Mouse (Mus musculus): ENCODE measurements around the gene Grid1. TPM values are rescaled to one million over a fixed set of nuclear protein-coding genes. Genes with fewer than 3 reads are reported as not detected.

Gene Grid1
- total RNA-seq, 1 experiment from 2014 or later = not detected

DNA sequence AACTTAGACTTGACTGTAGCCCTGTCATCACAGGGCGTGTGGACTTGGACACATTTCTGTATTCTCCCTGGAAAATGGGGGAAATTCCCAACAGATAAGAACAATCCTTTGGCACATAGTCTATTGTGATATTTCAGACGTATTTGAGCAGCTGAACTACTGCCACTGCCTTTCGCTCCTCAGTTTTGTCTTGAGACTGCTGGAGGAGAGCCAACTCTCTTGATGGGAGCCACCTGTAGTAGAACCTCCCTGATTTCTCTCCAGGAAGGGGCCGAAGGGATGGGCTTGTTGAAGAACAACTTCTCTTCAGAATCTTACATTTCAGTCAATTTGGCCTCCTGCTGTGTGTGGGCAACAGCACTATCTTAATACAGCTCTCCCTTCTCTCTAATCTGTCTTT, 276.2 kb downstream of the Grid1 start:
- ATAC-seq (replicated peaks; ENCODE audit: low read depth, poor library complexity, severe bottlenecking) = no peak

DNA sequence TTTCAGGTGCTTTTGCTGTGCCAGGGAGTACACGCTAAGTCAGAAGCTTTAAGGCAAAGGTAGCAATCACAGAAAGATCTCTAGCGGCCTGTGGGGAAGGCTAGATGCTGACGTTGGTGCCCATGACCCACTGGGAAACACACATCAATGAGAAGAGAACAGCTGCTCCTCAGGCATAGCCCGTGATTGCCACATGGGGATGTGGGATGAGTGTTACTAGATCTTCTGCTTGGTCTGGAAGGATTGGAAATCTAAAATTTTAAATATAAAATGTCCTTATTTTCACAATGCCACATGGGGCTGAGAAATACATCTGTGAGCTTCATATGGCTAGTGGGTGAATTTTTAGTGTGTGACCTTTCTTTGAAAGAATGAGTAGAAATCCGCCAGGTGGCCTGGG, 277.3 kb downstream of the Grid1 start:
- no peak for ATAC-seq (replicated peaks; ENCODE audit: low read depth, poor library complexity, severe bottlenecking)

DNA sequence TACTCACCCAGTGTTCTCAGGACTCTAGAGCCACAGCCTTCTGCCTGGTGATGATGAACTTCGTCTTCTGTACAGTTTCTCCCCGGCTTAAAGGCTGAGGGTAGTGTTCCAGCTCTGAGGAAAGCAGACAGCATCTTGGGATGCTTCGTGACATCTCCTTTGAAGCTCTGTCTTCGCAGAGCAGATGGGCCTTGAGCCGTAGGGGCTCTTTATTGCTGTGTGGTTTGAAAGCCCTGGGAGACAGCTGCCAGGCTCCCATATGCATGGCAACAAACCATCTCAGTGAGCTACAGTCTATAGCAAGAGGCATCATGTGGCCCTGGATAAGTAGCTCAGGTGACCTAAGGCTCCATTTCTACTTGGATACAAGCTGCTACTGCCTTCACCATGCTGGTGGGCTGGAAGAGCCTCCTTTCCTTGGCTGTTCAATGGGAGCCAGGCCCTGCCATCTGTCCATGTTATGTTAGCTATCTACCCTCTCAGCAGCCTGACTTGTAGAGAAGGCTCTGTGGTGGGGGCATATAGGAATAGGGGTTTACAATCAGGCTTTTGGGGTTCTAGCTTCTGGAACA, 283.8 kb downstream of the Grid1 start:
- ATAC-seq (replicated peaks; ENCODE audit: low read depth, poor library complexity, severe bottlenecking) = no peak

GRCm38 (mm10) chr14:35107596-35107995, 287.7 kb downstream of the Grid1 start:
- no peak for ATAC-seq (replicated peaks; ENCODE audit: low read depth, poor library complexity, severe bottlenecking)

DNA sequence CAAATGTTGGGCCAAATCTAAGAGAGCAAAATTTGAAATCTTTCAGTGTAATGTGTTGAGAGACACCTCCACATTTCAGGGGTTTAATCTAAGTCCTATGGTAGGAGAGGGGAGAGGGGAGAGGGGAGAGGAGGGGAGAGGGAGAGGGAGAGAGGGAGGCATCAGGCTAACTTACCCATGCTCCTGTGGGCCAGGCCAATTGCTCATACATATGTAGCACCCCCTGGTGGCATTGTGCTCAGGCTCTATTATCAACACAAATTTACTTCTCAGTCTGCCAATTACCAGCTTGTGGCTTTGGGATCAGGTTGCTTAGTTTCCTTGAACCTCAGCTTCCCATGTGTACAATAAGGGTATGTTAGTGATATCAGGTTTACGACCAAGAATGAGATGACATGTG, 291.0 kb downstream of the Grid1 start:
- no peak for ATAC-seq (replicated peaks; ENCODE audit: low read depth, poor library complexity, severe bottlenecking)

- ATAC-seq (replicated peaks; ENCODE audit: low read depth, poor library complexity, severe bottlenecking) = no peak
These were observed 292.7 kb downstream of the Grid1 start for GRCm38 (mm10) chr14:35112327-35113275.

DNA sequence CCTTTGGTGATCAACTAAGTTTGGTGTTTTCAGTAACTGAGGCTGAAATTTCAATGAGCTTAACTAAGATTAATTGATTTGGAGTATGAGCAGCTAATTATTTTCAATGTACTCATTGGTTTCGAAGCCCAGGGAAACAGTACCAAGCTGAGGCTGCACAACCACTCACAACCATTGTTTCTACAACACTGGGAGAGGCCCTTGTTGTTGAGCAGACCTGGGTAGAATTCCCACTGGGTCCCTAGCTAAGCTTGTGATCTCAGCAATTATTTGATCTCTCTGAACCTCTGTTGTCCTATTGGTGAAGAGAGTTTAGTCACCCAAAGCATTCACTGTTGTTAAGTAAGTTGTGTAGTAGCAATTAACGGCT, 293.4 kb downstream of the Grid1 start:
- ATAC-seq (replicated peaks; ENCODE audit: low read depth, poor library complexity, severe bottlenecking) = no peak

DNA sequence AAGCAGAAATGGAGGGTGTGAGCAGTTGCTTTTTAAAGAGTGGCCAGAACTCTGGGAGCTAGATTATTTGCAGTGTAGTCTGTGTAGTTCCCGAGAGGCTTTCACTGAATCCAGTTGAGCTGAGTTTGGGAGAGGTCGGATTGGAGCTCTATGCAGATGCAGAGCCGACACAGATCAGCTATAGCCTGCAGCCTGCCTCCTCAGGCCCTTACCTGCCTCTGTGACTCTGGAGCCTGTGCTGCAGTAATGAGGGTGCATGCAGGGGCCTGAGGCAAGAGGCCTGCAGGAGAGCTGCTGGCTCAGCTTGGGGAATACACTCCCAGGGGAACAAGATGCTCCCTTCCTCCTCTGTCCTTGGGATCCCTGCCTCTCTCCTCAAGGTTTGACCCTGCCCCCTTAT, 296.0 kb downstream of the Grid1 start:
- no peak for ATAC-seq (replicated peaks; ENCODE audit: low read depth, poor library complexity, severe bottlenecking)

- no peak for ATAC-seq (replicated peaks; ENCODE audit: low read depth, poor library complexity, severe bottlenecking)
These were observed 300.2 kb downstream of the Grid1 start for GRCm38 (mm10) chr14:35120089-35120488.

DNA sequence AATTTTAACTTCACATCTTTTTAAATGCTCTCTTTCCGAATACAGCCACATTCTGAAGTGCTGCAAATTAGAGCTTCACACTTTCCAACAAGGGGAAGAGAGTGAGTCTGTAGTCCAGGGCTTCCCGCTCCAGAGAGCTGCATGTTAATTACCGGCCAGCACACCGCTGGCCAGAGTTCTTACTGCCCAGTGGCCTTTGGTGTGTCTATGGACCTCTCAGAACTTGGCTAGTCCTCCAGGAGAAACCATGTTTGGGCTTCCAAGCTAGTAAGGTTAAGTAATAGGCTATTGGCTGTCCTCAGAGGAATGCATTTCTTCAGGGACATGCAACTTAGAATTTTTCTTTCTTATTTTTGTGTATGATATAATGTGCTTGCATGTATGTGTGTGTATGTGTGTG, 301.0 kb downstream of the Grid1 start:
- no peak for ATAC-seq (replicated peaks; ENCODE audit: low read depth, poor library complexity, severe bottlenecking)

- no peak for ATAC-seq (replicated peaks; ENCODE audit: low read depth, poor library complexity, severe bottlenecking)
These were observed 302.2 kb downstream of the Grid1 start for GRCm38 (mm10) chr14:35122111-35122510.

DNA sequence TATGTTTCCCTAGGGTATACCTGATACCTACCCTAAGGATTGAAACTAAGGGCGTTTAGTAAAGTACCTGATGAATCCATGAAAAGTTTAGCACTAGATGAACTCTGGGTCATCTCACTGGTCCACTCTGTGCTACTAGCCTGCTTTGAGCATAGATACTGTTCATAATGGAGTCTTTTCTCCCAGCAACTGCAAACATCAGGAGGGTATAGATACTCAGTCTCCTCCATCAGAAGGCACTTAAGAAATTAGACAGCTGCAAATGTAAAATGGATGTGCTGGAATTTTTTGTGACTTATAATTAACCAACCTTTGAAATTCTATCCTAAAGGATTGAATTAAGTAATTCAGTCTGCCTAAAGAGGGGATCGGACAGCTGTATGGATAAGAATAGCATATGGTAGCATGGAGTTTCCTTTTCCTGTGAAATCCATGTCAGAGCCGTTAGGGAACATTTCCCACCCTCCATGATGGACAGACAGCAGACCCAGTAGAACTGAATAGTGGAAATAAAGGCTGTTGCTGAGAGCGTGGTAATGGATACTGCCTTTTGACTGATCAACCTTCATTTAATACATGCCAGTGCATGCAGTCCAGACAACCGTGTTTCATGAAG, 303.5 kb downstream of the Grid1 start:
- no peak for ATAC-seq (replicated peaks; ENCODE audit: low read depth, poor library complexity, severe bottlenecking)

DNA sequence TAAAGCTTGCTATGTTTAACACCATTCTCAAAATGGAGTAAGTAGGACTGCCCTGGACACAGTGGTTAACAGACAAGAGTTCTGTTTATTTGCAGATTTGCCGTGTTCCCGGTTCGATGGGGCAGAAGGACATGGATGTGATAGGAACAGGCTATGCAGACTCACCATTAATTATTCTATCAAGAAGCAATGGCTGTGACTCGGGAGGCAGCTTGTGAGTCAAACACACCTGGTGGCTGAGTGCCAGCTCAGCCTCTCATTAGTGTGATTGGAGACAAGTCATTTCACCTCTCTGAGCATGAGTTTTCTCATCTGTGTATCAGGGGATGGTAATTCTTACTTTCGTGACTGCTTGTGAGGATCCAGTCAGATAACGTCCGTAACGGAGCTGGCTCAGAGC, 307.7 kb downstream of the Grid1 start:
- no peak for ATAC-seq (replicated peaks; ENCODE audit: low read depth, poor library complexity, severe bottlenecking)

DNA sequence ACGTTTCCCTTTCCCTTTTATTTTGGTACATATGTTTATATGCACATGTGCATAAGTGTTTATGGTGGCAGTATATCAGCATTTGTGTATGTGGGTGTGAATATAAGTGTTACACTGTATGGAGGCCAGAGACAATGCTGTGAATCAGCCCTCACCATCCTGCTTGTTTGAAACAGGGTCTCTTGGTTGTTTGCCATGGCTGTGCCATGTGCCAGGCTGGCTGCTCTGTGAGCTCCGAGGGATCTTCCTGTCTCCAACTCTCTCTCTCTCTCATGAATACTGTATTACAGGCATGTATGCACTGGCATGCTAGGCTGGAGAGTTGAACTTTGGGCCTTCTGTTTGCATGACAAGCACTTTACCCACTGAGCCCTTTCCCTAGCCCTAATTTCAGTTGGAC, 315.1 kb downstream of the Grid1 start:
- no peak for ATAC-seq (replicated peaks; ENCODE audit: low read depth, poor library complexity, severe bottlenecking)

DNA sequence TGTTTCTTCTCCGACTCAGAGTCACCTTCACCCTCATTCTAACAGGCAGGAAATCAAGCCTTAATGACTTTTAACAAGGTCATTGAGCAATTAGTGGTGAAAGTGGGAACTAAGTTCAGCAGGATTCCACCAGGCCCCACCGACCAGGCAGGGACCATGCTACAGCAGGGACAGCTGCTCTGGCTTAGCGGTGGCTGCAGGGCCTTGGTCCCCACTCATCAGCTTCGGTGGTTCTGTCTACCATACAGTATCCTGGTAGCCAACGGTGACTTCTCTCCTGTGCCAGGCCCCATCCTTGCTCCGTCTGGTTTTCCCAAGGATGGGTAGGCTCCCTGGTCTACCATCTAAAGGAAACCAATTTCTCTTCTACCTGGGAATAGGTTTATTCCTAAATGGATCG, 318.2 kb downstream of the Grid1 start:
- ATAC-seq (replicated peaks; ENCODE audit: low read depth, poor library complexity, severe bottlenecking) = no peak

- ATAC-seq (replicated peaks; ENCODE audit: low read depth, poor library complexity, severe bottlenecking) = no peak
These were observed 319.9 kb downstream of the Grid1 start for GRCm38 (mm10) chr14:35139824-35140223.

DNA sequence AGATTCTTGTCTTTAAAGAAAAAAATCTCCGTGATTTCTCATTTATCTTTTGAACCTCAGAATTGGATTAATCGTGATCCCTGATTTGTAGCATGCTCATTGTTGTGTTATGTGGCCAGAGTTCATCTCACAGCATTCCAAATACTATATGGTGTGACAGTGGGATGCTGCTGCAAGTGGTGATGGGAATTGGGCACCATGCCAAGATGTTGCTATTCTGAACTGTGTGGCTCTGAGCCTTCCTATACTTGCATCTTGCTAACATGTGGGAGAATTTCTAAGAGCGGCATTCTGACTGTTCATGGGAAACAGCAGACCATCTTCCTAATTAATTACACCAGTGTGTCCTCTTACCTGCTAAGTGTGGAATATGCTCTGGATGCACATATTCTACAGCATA, 332.5 kb downstream of the Grid1 start:
- ATAC-seq (replicated peaks; ENCODE audit: low read depth, poor library complexity, severe bottlenecking) = no peak

DNA sequence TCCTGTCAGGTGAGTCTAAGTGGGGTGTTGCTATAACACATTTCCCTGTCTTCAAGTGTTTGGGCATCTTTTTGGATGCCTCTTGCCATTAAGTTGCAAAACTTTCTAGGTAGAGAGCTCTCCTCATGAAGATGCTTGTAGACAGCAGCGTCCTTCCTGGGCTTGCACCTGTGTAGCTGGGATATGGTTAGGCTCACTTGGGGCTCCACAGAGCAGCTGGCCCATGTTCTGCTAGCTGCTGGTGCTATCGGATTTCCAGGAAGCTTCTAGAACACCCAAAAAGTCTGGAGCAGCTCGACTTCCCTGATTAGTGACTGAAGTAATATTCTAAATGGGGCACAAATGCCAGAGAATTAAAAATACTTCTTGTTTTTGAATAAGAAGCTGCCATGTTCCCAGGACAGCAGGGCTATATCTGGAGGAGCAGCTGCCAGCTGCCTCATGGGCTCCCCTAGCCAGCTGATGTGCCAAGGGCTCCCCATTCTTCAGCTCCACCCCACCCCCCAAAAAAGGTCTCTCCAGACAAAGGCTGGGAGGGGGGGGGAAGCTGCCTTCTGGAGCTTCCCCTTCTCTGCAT, 333.9 kb downstream of the Grid1 start:
- no peak for ATAC-seq (replicated peaks; ENCODE audit: low read depth, poor library complexity, severe bottlenecking)

GRCm38 (mm10) chr14:35154364-35154763, 334.5 kb downstream of the Grid1 start:
- ATAC-seq (replicated peaks; ENCODE audit: low read depth, poor library complexity, severe bottlenecking) = no peak

DNA sequence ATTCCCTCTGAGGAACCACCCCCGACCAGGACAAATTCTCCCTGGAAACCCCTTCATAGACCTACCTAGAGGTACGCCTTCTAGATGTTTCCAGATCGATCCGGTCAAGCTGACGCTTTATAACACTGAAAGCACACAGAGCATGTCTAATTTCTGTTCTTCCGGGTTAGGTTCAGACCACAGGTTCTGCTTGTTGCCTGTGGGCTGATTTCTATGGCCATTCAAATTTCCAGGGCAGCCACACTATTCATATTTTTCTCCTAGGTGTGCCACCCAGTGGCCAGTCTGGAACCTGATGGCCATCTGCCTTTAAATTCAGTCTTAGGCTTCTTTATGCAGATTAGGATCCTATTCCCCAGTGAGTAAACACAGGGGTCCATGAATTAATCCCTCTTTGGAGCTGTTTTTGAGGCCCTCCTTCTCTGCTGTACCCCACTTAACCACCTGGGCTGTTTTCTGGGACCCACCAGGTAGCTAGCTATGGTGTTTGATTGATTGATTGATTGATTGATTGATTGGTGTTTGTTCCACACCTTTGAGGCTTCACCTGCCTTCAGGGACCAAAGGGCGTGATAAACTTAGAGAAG, 337.3 kb downstream of the Grid1 start:
- ATAC-seq (replicated peaks; ENCODE audit: low read depth, poor library complexity, severe bottlenecking) = no peak

- ATAC-seq (replicated peaks; ENCODE audit: low read depth, poor library complexity, severe bottlenecking) = no peak
These were observed 339.4 kb downstream of the Grid1 start for GRCm38 (mm10) chr14:35159296-35159695.

All from common myeloid progenitor, adult 5-6 weeks (primary cell).